Mouse (Mus musculus) liver, embryonic 13.5 days (tissue): ENCODE measurements at regions not wholly inside any gene's neighbourhood (a gene's known extent, or its start where the extent isn't known, plus 50 kb on each side); places are given as distances from the start of the nearest gene placed in this dataset.

Experiments
- ATAC-seq: fragments of 200-750 bp; cut with Nextera tagmentation; 2 replicates; pipeline ENCODE4 v1.8.0; 2017; ENCODE audit warnings: low read depth, mild to moderate bottlenecking, moderate number of reproducible peaks, moderate library complexity
- DNase-seq: peaks from one replicate; pipeline ENCODE4 v3.0.0; 2022
- H3K27ac ChIP-seq: fragments of 300-500 bp; sonication (generic); 2 replicates; pipeline ENCODE4 v1.5.1; 2015; ENCODE audit warnings: moderate library complexity, mild to moderate bottlenecking, inconsistent platforms
- H3K27me3 ChIP-seq: fragments of 300-500 bp; sonication (generic); 2 replicates; pipeline ENCODE4 v1.6.1; 2015; ENCODE audit warnings: mild to moderate bottlenecking, inconsistent platforms
- H3K36me3 ChIP-seq: fragments of 300-500 bp; sonication (generic); 2 replicates; pipeline ENCODE4 v1.6.1; 2015; ENCODE audit warnings: mild to moderate bottlenecking, inconsistent platforms
- H3K4me1 ChIP-seq: fragments of 300-500 bp; sonication (generic); replicated peaks from 2 replicates; pipeline ENCODE4 v1.6.1; 2015; ENCODE audit warnings: inconsistent platforms
- H3K4me2 ChIP-seq: fragments of 300-500 bp; sonication (generic); 2 replicates; pipeline ENCODE4 v1.6.1; 2015; ENCODE audit warnings: inconsistent platforms, mild to moderate bottlenecking, moderate library complexity
- H3K4me3 ChIP-seq: fragments of 300-500 bp; sonication (generic); replicated peaks from 2 replicates; pipeline ENCODE4 v1.5.1; 2015; ENCODE audit warnings: mild to moderate bottlenecking, inconsistent platforms
- H3K9ac ChIP-seq: fragments of 300-500 bp; sonication (generic); 2 replicates; pipeline ENCODE4 v1.6.1; 2015; ENCODE audit warnings: mild to moderate bottlenecking, inconsistent platforms
- H3K9me3 ChIP-seq: fragments of 300-500 bp; sonication (generic); replicated peaks from 2 replicates; pipeline ENCODE4 v1.6.1; 2016; ENCODE audit warnings: inconsistent platforms
- WGBS: fragments of 180-500 bp; shearing (Covaris S2); methylation state at CpG from one replicate; pipeline ENCODE4 v1.1.7; 2015; ENCODE audit not compliant: insufficient replicate concordance; 5-methylcytosine and 5-hydroxymethylcytosine counted together

- ATAC-seq (peak; percentile 93), DNase-seq (no peak)
- H3K4me3 ChIP-seq: no peak overlapping the region
- peak overlapping the region; percentile 75 for H3K27ac ChIP-seq
- no peaks in the 10 kb centered on the region for H3K27me3 ChIP-seq
- H3K9ac ChIP-seq: no peak overlapping the region
- 20% methylated on average over 5 of the region's 5 CpGs for WGBS
- peaks cover 36% of the 10 kb centered on the region for H3K4me1 ChIP-seq
- peak overlapping the region; percentile 34 for H3K4me2 ChIP-seq
- H3K9me3 ChIP-seq: no peaks in the 10 kb centered on the region
- no peaks in the 10 kb centered on the region for H3K36me3 ChIP-seq
Observed at GRCm38 (mm10) chr13:28556385-28556938, 299.1 kb downstream of the Gm11361 start.

- DNase-seq (no peak), ATAC-seq (no peak)
- Histone ChIP-seq H3K9ac (no peak overlapping the region), H3K4me2 (no peak overlapping the region), H3K4me1 (peaks cover 36% of the 10 kb centered on the region), H3K27me3 (no peaks in the 10 kb centered on the region), H3K4me3 (no peak overlapping the region), H3K9me3 (no peaks in the 10 kb centered on the region), H3K36me3 (no peaks in the 10 kb centered on the region), H3K27ac (no peak overlapping the region)
- WGBS: 82% methylated on average over 12 of the region's 12 CpGs
Observed at GRCm38 (mm10) chr13:28554143-28554830, 297.0 kb downstream of the Gm11361 start.

- Histone ChIP-seq H3K27me3 (no peaks in the 10 kb centered on the region), H3K36me3 (no peaks in the 10 kb centered on the region), H3K4me1 (peaks cover 36% of the 10 kb centered on the region), H3K4me3 (no peak overlapping the region), H3K9ac (no peak overlapping the region), H3K9me3 (no peaks in the 10 kb centered on the region), H3K27ac (no peak overlapping the region), H3K4me2 (no peak overlapping the region)
- no peak for ATAC-seq
- DNase-seq: no peak
- WGBS: 77% methylated on average over 10 of the region's 10 CpGs
Observed at GRCm38 (mm10) chr13:28552974-28553750, 295.8 kb downstream of the Gm11361 start.

GRCm38 (mm10) chr13:28551555-28551954 lies 294.2 kb downstream of the Gm11361 start:
- 47% methylated on average over 6 of the region's 6 CpGs for WGBS
- no peak for DNase-seq
- no peak overlapping the region for H3K4me3 ChIP-seq
- H3K4me1 ChIP-seq: peaks cover 28% of the 10 kb centered on the region
- H3K27ac ChIP-seq: no peak overlapping the region
- H3K9ac ChIP-seq: no peak overlapping the region
- H3K27me3 ChIP-seq: no peaks in the 10 kb centered on the region
- ATAC-seq: no peak
- no peaks in the 10 kb centered on the region for H3K9me3 ChIP-seq
- H3K36me3 ChIP-seq: no peaks in the 10 kb centered on the region
- no peak overlapping the region for H3K4me2 ChIP-seq

GRCm38 (mm10) chr13:28545797-28546196 lies 288.5 kb downstream of the Gm11361 start:
- no peak overlapping the region for H3K4me3 ChIP-seq
- H3K36me3 ChIP-seq: no peaks in the 10 kb centered on the region
- H3K4me2 ChIP-seq: no peak overlapping the region
- no peaks in the 10 kb centered on the region for H3K27me3 ChIP-seq
- H3K4me1 ChIP-seq: peaks cover 5% of the 10 kb centered on the region
- WGBS: 75% methylated on average over 1 of the region's 1 CpGs
- no peak overlapping the region for H3K27ac ChIP-seq
- no peaks in the 10 kb centered on the region for H3K9me3 ChIP-seq
- DNase-seq (no peak), ATAC-seq (no peak)
- H3K9ac ChIP-seq: no peak overlapping the region

GRCm38 (mm10) chr13:28545337-28545736 lies 288.0 kb downstream of the Gm11361 start:
- no peak for DNase-seq
- Histone ChIP-seq H3K4me3 (no peak overlapping the region), H3K27me3 (no peaks in the 10 kb centered on the region), H3K4me2 (no peak overlapping the region), H3K27ac (no peak overlapping the region), H3K9me3 (no peaks in the 10 kb centered on the region), H3K36me3 (no peaks in the 10 kb centered on the region), H3K4me1 (peaks cover 5% of the 10 kb centered on the region), H3K9ac (no peak overlapping the region)
- 49% methylated on average over 2 of the region's 2 CpGs for WGBS
- ATAC-seq: no peak

- no peaks in the 10 kb centered on the region for H3K27me3 ChIP-seq
- DNase-seq (no peak), ATAC-seq (no peak)
- peaks cover 5% of the 10 kb centered on the region for H3K4me1 ChIP-seq
- H3K36me3 ChIP-seq: no peaks in the 10 kb centered on the region
- H3K9me3 ChIP-seq: no peaks in the 10 kb centered on the region
- H3K9ac ChIP-seq: no peak overlapping the region
- H3K4me3 ChIP-seq: no peak overlapping the region
- no peak overlapping the region for H3K4me2 ChIP-seq
- WGBS: 71% methylated on average over 2 of the region's 2 CpGs
- no peak overlapping the region for H3K27ac ChIP-seq
Observed at GRCm38 (mm10) chr13:28544819-28545180, 287.5 kb downstream of the Gm11361 start.

- 60% methylated on average over 15 of the region's 17 CpGs for WGBS
- Histone ChIP-seq H3K4me1 (peaks cover 5% of the 10 kb centered on the region), H3K4me2 (no peak overlapping the region), H3K9ac (no peak overlapping the region), H3K27me3 (no peaks in the 10 kb centered on the region), H3K36me3 (no peaks in the 10 kb centered on the region), H3K4me3 (no peak overlapping the region), H3K27ac (no peak overlapping the region), H3K9me3 (no peaks in the 10 kb centered on the region)
- DNase-seq (no peak), ATAC-seq (no peak)
Observed at GRCm38 (mm10) chr13:28544003-28544818, 286.9 kb downstream of the Gm11361 start.

GRCm38 (mm10) chr13:28541607-28542006 lies 284.3 kb downstream of the Gm11361 start:
- ATAC-seq (no peak), DNase-seq (no peak)
- no peak overlapping the region for H3K4me2 ChIP-seq
- no peak overlapping the region for H3K27ac ChIP-seq
- H3K4me1 ChIP-seq: peaks cover 5% of the 10 kb centered on the region
- no peaks in the 10 kb centered on the region for H3K36me3 ChIP-seq
- H3K27me3 ChIP-seq: no peaks in the 10 kb centered on the region
- WGBS: 45% methylated on average over 3 of the region's 3 CpGs
- no peak overlapping the region for H3K9ac ChIP-seq
- H3K4me3 ChIP-seq: no peak overlapping the region
- H3K9me3 ChIP-seq: no peaks in the 10 kb centered on the region

- H3K4me2 ChIP-seq: no peak overlapping the region
- H3K27me3 ChIP-seq: no peaks in the 10 kb centered on the region
- no peaks in the 10 kb centered on the region for H3K36me3 ChIP-seq
- H3K27ac ChIP-seq: no peak overlapping the region
- no peak overlapping the region for H3K4me3 ChIP-seq
- no peaks in the 10 kb centered on the region; the same call in 1 of the 2 replicates for H3K4me1 ChIP-seq
- ATAC-seq: no peak
- no peaks in the 10 kb centered on the region; the same call in 1 of the 2 replicates for H3K9me3 ChIP-seq
- no peak for DNase-seq
- WGBS: 80% methylated on average over 1 of the region's 1 CpGs
- no peak overlapping the region for H3K9ac ChIP-seq
Observed at GRCm38 (mm10) chr13:28533080-28533479, 275.8 kb downstream of the Gm11361 start.

- no peaks in the 10 kb centered on the region for H3K27me3 ChIP-seq
- 64% methylated on average over 3 of the region's 3 CpGs for WGBS
- ATAC-seq (peak; percentile 76), DNase-seq (peak; percentile 9)
- no peaks in the 10 kb centered on the region; the same call in 1 of the 2 replicates for H3K4me1 ChIP-seq
- no peaks in the 10 kb centered on the region for H3K36me3 ChIP-seq
- H3K9ac ChIP-seq: no peak overlapping the region
- no peak overlapping the region for H3K4me2 ChIP-seq
- no peaks in the 10 kb centered on the region; the same call in 1 of the 2 replicates for H3K9me3 ChIP-seq
- no peak overlapping the region for H3K27ac ChIP-seq
- H3K4me3 ChIP-seq: no peak overlapping the region
Observed at GRCm38 (mm10) chr13:28532278-28532677, 274.9 kb downstream of the Gm11361 start.
